Mouse (Mus musculus) limb, embryonic 11.5 days (tissue): ENCODE measurements around the gene Gm10447. TPM values are rescaled to one million over a fixed set of nuclear protein-coding genes. Genes with fewer than 3 reads are reported as not detected.
A peak's percentile ranks its signal among the peaks of the same experiment; 100 is the strongest.

ENCODE experiments used
- ATAC-seq: fragments of 200-750 bp; cut with Nextera tagmentation; 2 replicates; pipeline ENCODE4 v1.8.0; 2017; ENCODE audit warnings: low read depth; ENCODE audit not compliant: insufficient number of reproducible peaks, low FRiP score, low TSS enrichment
- DNase-seq: peaks from one replicate; pipeline ENCODE4 v3.0.0-alpha.2; 2015; ENCODE audit warnings: low spot score
- H3K27ac ChIP-seq: fragments of 300-500 bp; sonication (generic); replicated peaks from 2 replicates; pipeline ENCODE4 v1.5.1; 2014; ENCODE audit warnings: low read depth, mild to moderate bottlenecking, low read length
- H3K27me3 ChIP-seq: fragments of 300-500 bp; sonication (generic); 2 replicates; pipeline ENCODE4 v1.6.1; 2014; ENCODE audit warnings: mild to moderate bottlenecking, low read length, mixed read lengths; ENCODE audit not compliant: control insufficient read depth, insufficient read depth
- H3K36me3 ChIP-seq: fragments of 300-500 bp; sonication (generic); 2 replicates; pipeline ENCODE4 v1.6.1; 2014; ENCODE audit warnings: mild to moderate bottlenecking, low read length, moderate library complexity, mixed read lengths; ENCODE audit not compliant: control insufficient read depth, insufficient read depth
- H3K4me1 ChIP-seq: fragments of 300-500 bp; sonication (generic); 2 replicates; pipeline ENCODE4 v1.6.1; 2014; ENCODE audit warnings: low read length, mixed read lengths; ENCODE audit not compliant: control insufficient read depth, insufficient read depth
- H3K4me2 ChIP-seq: fragments of 300-500 bp; sonication (generic); 2 replicates; pipeline ENCODE4 v1.6.1; 2014; ENCODE audit warnings: low read depth, mild to moderate bottlenecking, moderate library complexity; ENCODE audit not compliant: severe bottlenecking
- H3K4me3 ChIP-seq: fragments of 300-500 bp; sonication (generic); 2 replicates; pipeline ENCODE4 v1.5.1; 2014; ENCODE audit warnings: low read depth, low read length
- H3K9ac ChIP-seq: fragments of 300-500 bp; sonication (generic); 2 replicates; pipeline ENCODE4 v1.6.1; 2014; ENCODE audit warnings: mild to moderate bottlenecking, low read length
- H3K9me3 ChIP-seq: fragments of 300-500 bp; sonication (generic); 2 replicates; pipeline ENCODE4 v1.6.1; 2016; ENCODE audit warnings: low read length; ENCODE audit not compliant: control insufficient read depth
- WGBS: fragments of 180-500 bp; shearing (Covaris S2); extraction: QIAGEN DNeasy Blood & Tissue Kit; methylation state at CpG from one replicate; pipeline ENCODE4 v1.1.7; 2014; 5-methylcytosine and 5-hydroxymethylcytosine counted together
- polyA plus RNA-seq: library from polyadenylated mRNA; unstranded; fragments of >200 nt; fragmentation: Nextera tagmentation; extraction: Ambion mirVana; gene quantifications from 2 replicates; pipeline ENCODE4 v1.2.1, GENCODE M21; 2014

Gene Gm10447
- polyA plus RNA-seq, 1 experiment from 2014 or later: 0.08 TPM

GRCm38 (mm10) chr11:53469968-53470695, 13.2 kb upstream of the Gm10447 start, which contains the start of gene Gm9837:
Gene Gm9837, minus strand, starts transcription at chr11:53470479.
- Histone ChIP-seq H3K27ac (peak within 1 kb of the TSS; percentile 59; the same call in 1 of the 2 replicates), H3K27me3 (peaks cover 22% of the 10 kb centered on the region)

GRCm38 (mm10) chr11:53469294-53469967, 12.5 kb upstream of the Gm10447 start:
- Histone ChIP-seq H3K4me1 (peaks cover 6% of the 10 kb centered on the region; the same call in 1 of the 2 replicates), H3K4me2 (peak overlapping the region; percentile 42; the same call in 1 of the 2 replicates), H3K4me3 (no peak overlapping the region), H3K36me3 (no peaks in the 10 kb centered on the region), H3K9me3 (no peaks in the 10 kb centered on the region), H3K9ac (no peak overlapping the region), H3K27me3 (peaks cover 29% of the 10 kb centered on the region), H3K27ac (peak overlapping the region; percentile 61; the same call in 1 of the 2 replicates)
- peak; percentile 18; the same call in 1 of the 2 replicates for ATAC-seq
- 41% methylated on average over 16 of the region's 16 CpGs for WGBS
- DNase-seq: no peak

More at GRCm38 (mm10) chr11:53469968-53470695, 13.2 kb upstream of the Gm10447 start, which contains the start of gene Gm9837:
- 3% methylated on average over 29 of the region's 29 CpGs for WGBS
- Histone ChIP-seq H3K4me2 (peak within 1 kb of the TSS; percentile 42), H3K4me1 (peaks cover 6% of the 10 kb centered on the region; the same call in 1 of the 2 replicates), H3K9me3 (no peaks in the 10 kb centered on the region), H3K4me3 (0 out of 2 replicates have a peak within 1 kb of the TSS, but pooled peaks have one; percentile 9), H3K9ac (no peak within 1 kb of the TSS; the same call in 1 of the 2 replicates), H3K36me3 (no peaks in the 10 kb centered on the region)
- peak; percentile 96 for DNase-seq
- ATAC-seq: peak; percentile 71

DNA sequence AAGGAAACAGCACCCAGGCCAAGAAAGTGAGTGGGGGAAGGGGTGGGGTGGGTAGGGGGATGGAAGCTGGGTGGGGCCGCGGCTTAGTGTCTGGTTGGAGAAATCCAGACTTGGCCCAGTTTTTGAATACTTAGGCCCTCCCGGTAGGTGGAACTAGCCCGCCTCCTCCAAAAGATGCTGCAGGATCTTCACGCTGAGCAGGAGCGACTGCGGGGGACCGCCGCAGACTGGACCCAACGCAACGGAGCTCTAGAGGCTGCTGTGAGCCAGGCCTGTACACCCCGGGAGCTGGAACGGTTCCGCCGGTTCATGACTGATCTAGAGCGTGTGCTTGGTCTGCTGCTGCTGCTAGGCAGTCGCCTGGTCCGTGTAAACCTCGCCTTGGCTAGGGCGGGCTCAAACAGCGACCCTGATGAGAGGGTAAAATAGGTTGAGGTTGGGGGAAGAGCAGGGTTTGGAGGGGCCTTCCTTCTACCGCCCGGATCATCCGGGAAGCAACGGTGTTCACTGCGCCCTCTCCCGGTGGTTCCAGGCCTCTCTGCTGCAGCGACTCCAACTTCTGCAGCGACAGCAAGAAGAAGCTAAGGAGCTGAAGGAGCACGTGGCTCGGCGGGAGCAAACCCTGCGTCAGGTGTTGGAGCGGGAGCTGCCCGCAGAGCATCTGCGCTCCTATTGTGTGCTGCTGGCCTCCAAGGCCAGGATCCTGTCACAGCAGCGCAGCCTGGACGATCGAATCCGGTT, 9.5 kb upstream of the Gm10447 start:
- Histone ChIP-seq H3K27ac (no peak overlapping the region), H3K9me3 (no peaks in the 10 kb centered on the region), H3K36me3 (no peaks in the 10 kb centered on the region), H3K4me3 (peak overlapping the region; percentile 20; the same call in 1 of the 2 replicates), H3K4me1 (peaks cover 10% of the 10 kb centered on the region), H3K4me2 (peak overlapping the region; percentile 43), H3K27me3 (peaks cover 49% of the 10 kb centered on the region), H3K9ac (peak overlapping the region; percentile 52)
- WGBS: 5% methylated on average over 40 of the region's 40 CpGs
- ATAC-seq: 0 out of 2 replicates have a peak, but pooled peaks have one; percentile 14
- DNase-seq: peak; percentile 92

DNA sequence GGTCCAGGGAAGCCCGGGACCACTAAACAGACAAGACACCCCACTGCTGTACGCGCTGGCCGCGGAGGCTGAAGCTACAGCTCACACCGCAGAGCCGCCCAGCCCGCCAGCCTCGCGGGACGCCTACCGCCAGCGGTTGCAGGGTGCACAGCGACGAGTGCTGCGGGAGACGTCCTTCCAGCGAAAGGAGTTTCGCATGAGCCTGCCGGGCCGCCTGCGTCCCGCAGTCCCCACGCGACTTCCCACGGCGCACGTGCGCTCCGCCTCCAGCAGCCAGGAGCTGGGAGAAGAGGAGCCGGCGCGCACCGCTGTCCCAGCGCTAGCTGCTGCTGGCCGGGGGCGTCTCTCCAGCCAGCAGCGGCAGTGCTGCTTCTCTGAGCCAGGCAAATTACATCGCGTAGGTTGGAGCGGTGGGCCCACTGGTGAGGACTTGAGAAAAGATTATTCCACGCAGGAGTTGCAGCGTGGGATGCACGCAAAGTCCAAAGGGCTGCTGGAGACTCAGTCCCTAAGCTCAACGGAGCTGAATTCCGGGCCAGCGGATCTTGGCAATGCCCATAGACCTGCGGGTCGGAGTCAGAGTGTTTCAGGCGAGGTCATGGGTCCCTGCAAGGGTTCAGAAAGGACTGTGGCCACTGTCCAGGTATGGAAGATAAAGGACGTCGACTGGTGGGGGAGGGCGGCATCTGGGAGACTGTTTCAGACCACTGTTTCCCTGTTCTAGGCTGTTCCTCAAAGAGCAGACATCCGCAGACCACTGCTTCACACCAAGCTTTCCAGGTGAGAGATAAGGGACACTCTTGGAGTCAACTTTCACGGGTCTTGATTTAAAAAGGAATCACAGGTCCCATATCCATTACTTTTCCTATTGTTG, 6.9 kb upstream of the Gm10447 start:
- peak; percentile 37; the same call in 1 of the 2 replicates for ATAC-seq

DNA sequence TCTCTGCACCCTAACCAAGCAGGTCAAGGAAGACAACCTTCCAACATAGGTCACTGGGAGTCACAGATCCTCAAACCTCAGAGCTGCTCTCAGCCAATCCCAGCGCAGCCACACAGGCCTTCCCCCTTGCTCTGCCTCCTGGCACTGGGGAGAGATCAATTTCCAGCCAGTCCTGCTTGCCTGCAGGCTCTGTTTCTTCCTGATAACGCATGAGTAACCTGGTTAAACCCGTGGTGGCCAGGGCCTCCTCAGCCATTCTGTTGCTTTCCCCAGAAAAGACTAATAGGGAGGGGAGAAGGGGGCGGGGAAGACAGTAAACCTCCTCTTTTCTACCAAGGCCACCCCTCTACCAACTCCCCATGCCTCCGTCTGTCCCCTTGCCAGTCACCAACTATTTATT, 4.8 kb upstream of the Gm10447 start:
- ATAC-seq (no peak), DNase-seq (no peak)
- 30% methylated on average over 5 of the region's 5 CpGs for whole genome bisulfite sequencing
- Histone ChIP-seq H3K4me1 (peaks cover 4% of the 10 kb centered on the region), H3K27ac (no peak overlapping the region), H3K36me3 (no peaks in the 10 kb centered on the region), H3K4me3 (no peak overlapping the region), H3K9ac (no peak overlapping the region), H3K4me2 (no peak overlapping the region), H3K27me3 (peaks cover 42% of the 10 kb centered on the region), H3K9me3 (no peaks in the 10 kb centered on the region)

More for the DNA sequence above, 6.9 kb upstream of the Gm10447 start:
- H3K4me1 ChIP-seq: peaks cover 4% of the 10 kb centered on the region
- peak overlapping the region; percentile 31 for H3K4me3 ChIP-seq
- 6% methylated on average over 50 of the region's 55 CpGs for WGBS
- H3K27ac ChIP-seq: no peak overlapping the region
- H3K9ac ChIP-seq: peak overlapping the region; percentile 49; the same call in 1 of the 2 replicates
- peak; percentile 63 for DNase-seq
- H3K36me3 ChIP-seq: no peaks in the 10 kb centered on the region
- H3K27me3 ChIP-seq: peaks cover 40% of the 10 kb centered on the region
- no peaks in the 10 kb centered on the region for H3K9me3 ChIP-seq
- peak overlapping the region; percentile 66 for H3K4me2 ChIP-seq

DNA sequence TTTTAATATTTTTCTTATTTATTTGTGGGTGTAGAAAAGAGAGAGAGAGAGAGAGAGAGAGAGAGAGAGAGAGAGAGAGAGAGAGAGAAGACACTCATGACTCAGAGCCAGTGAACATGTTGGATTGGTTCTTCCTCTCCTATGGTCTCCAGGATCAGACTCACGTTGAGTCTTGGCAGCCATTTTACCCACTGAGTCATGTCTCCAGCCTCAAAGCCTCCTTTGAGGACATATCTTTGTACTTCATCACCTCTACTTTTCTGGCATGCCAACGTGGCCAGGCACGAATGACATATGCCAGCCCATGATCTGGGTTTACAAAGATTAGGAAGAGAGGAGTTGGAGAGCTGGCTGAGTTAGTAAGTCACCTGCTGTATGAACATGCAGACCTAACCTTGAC, 3.3 kb upstream of the Gm10447 start:
- no peaks in the 10 kb centered on the region for H3K9me3 ChIP-seq
- ATAC-seq (no peak), DNase-seq (no peak)
- no peak overlapping the region for H3K4me2 ChIP-seq
- peaks cover 4% of the 10 kb centered on the region for H3K4me1 ChIP-seq
- H3K9ac ChIP-seq: no peak overlapping the region
- H3K36me3 ChIP-seq: no peaks in the 10 kb centered on the region
- H3K27me3 ChIP-seq: peaks cover 34% of the 10 kb centered on the region
- WGBS: 87% methylated on average over 3 of the region's 3 CpGs
- H3K4me3 ChIP-seq: no peak overlapping the region
- no peak overlapping the region for H3K27ac ChIP-seq

GRCm38 (mm10) chr11:53458996-53459395, 2.1 kb upstream of the Gm10447 start:
- no peaks in the 10 kb centered on the region for H3K36me3 ChIP-seq
- 64% methylated on average over 3 of the region's 3 CpGs for WGBS
- ATAC-seq (no peak), DNase-seq (no peak)
- peaks cover 4% of the 10 kb centered on the region for H3K4me1 ChIP-seq
- no peaks in the 10 kb centered on the region for H3K9me3 ChIP-seq
- H3K4me2 ChIP-seq: no peak overlapping the region
- H3K27ac ChIP-seq: no peak overlapping the region
- H3K9ac ChIP-seq: no peak overlapping the region
- peaks cover 22% of the 10 kb centered on the region for H3K27me3 ChIP-seq
- H3K4me3 ChIP-seq: no peak overlapping the region
